In the genomic region with DNA sequence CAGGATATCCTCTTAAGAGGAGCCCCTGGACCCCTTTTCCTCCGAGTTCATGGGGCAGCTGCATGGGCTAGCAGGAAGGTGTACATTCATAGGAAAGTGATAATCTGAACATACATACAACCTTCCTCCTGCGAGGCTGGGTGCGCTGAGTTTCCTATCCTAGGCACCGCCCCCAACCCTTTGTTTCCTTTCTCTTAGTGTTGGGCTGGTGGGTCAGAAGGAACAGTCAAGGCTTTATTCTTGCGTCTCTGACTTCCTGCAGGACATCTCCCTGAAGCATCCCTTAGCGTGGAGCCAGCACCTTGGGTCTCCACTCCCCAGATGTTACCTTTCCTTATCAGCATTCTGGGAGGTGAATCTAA, we compare ENCODE assay signal across 10 mouse cellular contexts. TPM values are rescaled to one million over a fixed set of nuclear protein-coding genes. Genes with fewer than 3 reads are reported as not detected.
DNase-seq lines count a peak whose midpoint lies in the region; ATAC-seq and TF ChIP-seq lines count a peak whose summit lies in the region.
"Had no signal": no experiment of that assay in that cellular context is flagged by ENCODE, and none has a peak within 500 bp of the region (broad histone marks: within the 10 kb centered on the region; RNA-seq: fewer than 3 reads in every experiment).

No protein-coding gene starts in this region.

- DNase-seq in kidney, postnatal 25 days, result no peak
- peak; percentile 34 for DNase-seq in thymus, adult 2 months
- DNase-seq in thymus, adult 18-20 months, result no peak
- no peak for DNase-seq in spleen, postnatal 4 days (ENCODE audit: low spot score in 2 of 2)
- DNase-seq: cerebellum, adult 9-11 months; kidney, postnatal 14 days had no signal

- no peak overlapping the region for H3K4me3 ChIP-seq in forebrain, embryonic 12.5 days (replicated peaks)
- H3K4me3 ChIP-seq in forebrain, embryonic 15.5 days, result no peak overlapping the region
- H3K4me3 ChIP-seq in kidney, embryonic 15.5 days (replicated peaks), result no peak overlapping the region
- H3K4me3 ChIP-seq in thymus, adult 2 months (ENCODE audit: control insufficient read depth, insufficient read depth, low read length), result no peak overlapping the region

- TF ChIP-seq CTCF in thymus, adult 2 months (IDR thresholded peaks at IDR 0.05; ENCODE audit: borderline replicate concordance, control insufficient read depth, extremely low read depth, insufficient read depth, low read length, poor library complexity), result no peak

- TF ChIP-seq POLR2A in thymus, adult 2 months (IDR thresholded peaks at IDR 0.05; ENCODE audit: control insufficient read depth, extremely low read depth, insufficient read depth, low read length, poor library complexity), result no peak

- H3K27ac ChIP-seq in forebrain, embryonic 12.5 days, result peak overlapping the region; percentile 36; the same call in 1 of the 2 replicates
- no peak overlapping the region for H3K27ac ChIP-seq in forebrain, embryonic 15.5 days (replicated peaks)
- H3K27ac ChIP-seq in kidney, embryonic 15.5 days, result peak overlapping the region; percentile 81
- no peak overlapping the region for H3K27ac ChIP-seq in thymus, adult 2 months (ENCODE audit: control insufficient read depth, insufficient read depth, low read length)

- no peak for ATAC-seq in forebrain, embryonic 12.5 days (ENCODE audit: low FRiP score)
- ATAC-seq in forebrain, embryonic 15.5 days (replicated peaks), result no peak
- no peak for ATAC-seq in kidney, embryonic 15.5 days (replicated peaks; ENCODE audit: low FRiP score)
- no peak for ATAC-seq in activated CD4-positive, CD25-positive, alpha-beta regulatory T cell, adult 4 months

- H3K4me2 ChIP-seq in forebrain, embryonic 12.5 days, result no peak overlapping the region
- H3K4me2 ChIP-seq in forebrain, embryonic 15.5 days (replicated peaks), result no peak overlapping the region
- H3K4me2 ChIP-seq in kidney, embryonic 15.5 days, result peak overlapping the region; percentile 15

- no peak overlapping the region for H3K9ac ChIP-seq in forebrain, embryonic 12.5 days
- H3K9ac ChIP-seq in forebrain, embryonic 15.5 days (replicated peaks), result no peak overlapping the region
- H3K9ac ChIP-seq in kidney, embryonic 15.5 days, result no peak overlapping the region

- no peaks in the 10 kb centered on the region for H3K36me3 ChIP-seq in forebrain, embryonic 12.5 days (replicated peaks)
- no peaks in the 10 kb centered on the region for H3K36me3 ChIP-seq in forebrain, embryonic 15.5 days
- H3K36me3 ChIP-seq in kidney, embryonic 15.5 days, result no peaks in the 10 kb centered on the region
- H3K36me3 ChIP-seq in thymus, adult 2 months (ENCODE audit: control insufficient read depth, insufficient read depth, low read length), result no peaks in the 10 kb centered on the region

- no peaks in the 10 kb centered on the region for H3K9me3 ChIP-seq in forebrain, embryonic 12.5 days
- H3K9me3 ChIP-seq in forebrain, embryonic 15.5 days, result no peaks in the 10 kb centered on the region
- no peaks in the 10 kb centered on the region for H3K9me3 ChIP-seq in kidney, embryonic 15.5 days (replicated peaks)

- peaks cover 53% of the 10 kb centered on the region for H3K4me1 ChIP-seq in forebrain, embryonic 12.5 days
- peaks cover 31% of the 10 kb centered on the region for H3K4me1 ChIP-seq in forebrain, embryonic 15.5 days
- H3K4me1 ChIP-seq in kidney, embryonic 15.5 days, result peaks cover 58% of the 10 kb centered on the region
- peaks cover 11% of the 10 kb centered on the region for H3K4me1 ChIP-seq in thymus, adult 2 months (replicated peaks; ENCODE audit: control insufficient read depth, insufficient read depth, low read length)

- 6% methylated on average over 6 of the region's 6 CpGs for WGBS in forebrain, embryonic 12.5 days
- WGBS in forebrain, embryonic 15.5 days, result 17% methylated on average over 6 of the region's 6 CpGs
- WGBS in kidney, embryonic 15.5 days, result 33% methylated on average over 6 of the region's 6 CpGs
- WGBS in thymus, adult 2 months, result 18% methylated on average over 6 of the region's 6 CpGs

- no peaks in the 10 kb centered on the region for H3K27me3 ChIP-seq in forebrain, embryonic 12.5 days
- H3K27me3 ChIP-seq in forebrain, embryonic 15.5 days, result no peaks in the 10 kb centered on the region
- no peaks in the 10 kb centered on the region for H3K27me3 ChIP-seq in kidney, embryonic 15.5 days
- H3K27me3 ChIP-seq in thymus, adult 2 months (ENCODE audit: control insufficient read depth, insufficient read depth, low read length), result no peaks in the 10 kb centered on the region

RNA-seq across cellular contexts. Expression of gene Cdc42ep4, which starts 28.0 kb away (rescaled TPM):
- 109 and 113 TPM in 2 replicates for polyA plus RNA-seq in forebrain, embryonic 12.5 days (2016; fragmentation: Nextera tagmentation; extraction: Ambion mirVana)
- 91.5 and 97.2 TPM in 2 replicates for polyA plus RNA-seq in forebrain, embryonic 15.5 days (2015; fragmentation: Nextera tagmentation; extraction: Ambion mirVana)
- polyA plus RNA-seq in kidney, embryonic 15.5 days (2015; fragmentation: Nextera tagmentation; extraction: Ambion mirVana), result 63.7 and 66.7 TPM in 2 replicates
- 28.7 and 32.8 TPM in 2 replicates for polyA plus RNA-seq in thymus, adult 2 months (2012; rRNA removed)
- 1 to 10 TPM; 2.4 to 2.5 TPM for polyA plus RNA-seq in activated CD4-positive, CD25-positive, alpha-beta regulatory T cell, adult 4 months (2017; shearing (Covaris generic))

Comparison
In these comparisons a context has a peak if more than half of its experiments do, and no peak if none do; other contexts are left out.
1. H3K27ac ChIP-seq: peak in forebrain, embryonic 12.5 days (single experiment) and kidney, embryonic 15.5 days (single experiment); none in forebrain, embryonic 15.5 days (single experiment) and thymus, adult 2 months (single experiment).